Mouse (Mus musculus) lung, embryonic 14.5 days (tissue): Measurements from ENCODE around the gene Fbrsl1. TPM values are rescaled to one million over a fixed set of nuclear protein-coding genes. Genes with fewer than 3 reads are reported as not detected.

Experiments used
- ATAC-seq: fragments of 200-750 bp; cut with Nextera tagmentation; 2 replicates; pipeline ENCODE4 v1.8.0; 2017; ENCODE audit warnings: mild to moderate bottlenecking, moderate TSS enrichment, moderate library complexity; ENCODE audit not compliant: insufficient read depth
- DNase-seq: peaks from one replicate; pipeline ENCODE4 v3.0.0-alpha.2; 2015
- H3K27ac ChIP-seq: fragments of 300-500 bp; sonication (generic); 2 replicates; pipeline ENCODE4 v1.5.1; 2014; ENCODE audit warnings: low read depth, mild to moderate bottlenecking, moderate library complexity
- H3K27me3 ChIP-seq: fragments of 300-500 bp; sonication (generic); 2 replicates; pipeline ENCODE4 v1.6.1; 2014; ENCODE audit warnings: low read length, control low read depth; ENCODE audit not compliant: insufficient read depth
- H3K36me3 ChIP-seq: fragments of 300-500 bp; sonication (generic); 2 replicates; pipeline ENCODE4 v1.6.1; 2014; ENCODE audit warnings: control low read depth; ENCODE audit not compliant: insufficient read depth
- H3K4me1 ChIP-seq: fragments of 300-500 bp; sonication (generic); 2 replicates; pipeline ENCODE4 v1.6.1; 2014; ENCODE audit warnings: antibody characterized with exemption, control low read depth; ENCODE audit not compliant: insufficient read depth
- H3K4me2 ChIP-seq: fragments of 300-500 bp; sonication (generic); 2 replicates; pipeline ENCODE4 v1.6.1; 2014; ENCODE audit warnings: mild to moderate bottlenecking
- H3K4me3 ChIP-seq: fragments of 300-500 bp; sonication (generic); 2 replicates; pipeline ENCODE4 v1.5.1; 2014; ENCODE audit warnings: low read depth, low read length
- H3K9ac ChIP-seq: fragments of 300-500 bp; sonication (generic); 2 replicates; pipeline ENCODE4 v1.6.1; 2014
- H3K9me3 ChIP-seq: fragments of 300-500 bp; sonication (generic); 2 replicates; pipeline ENCODE4 v1.6.1; 2016; ENCODE audit warnings: low read depth, low read length, control low read depth
- CTCF ChIP-seq: IDR thresholded peaks from 2 replicates; pipeline ENCODE4 v1.5.1; 2016; ENCODE audit warnings: antibody characterized with exemption, low read depth
- WGBS: fragments of 180-500 bp; shearing (Covaris S2); extraction: QIAGEN DNeasy Blood & Tissue Kit; methylation state at CpG from one replicate; pipeline ENCODE4 v1.1.7; 2014; 5-methylcytosine and 5-hydroxymethylcytosine counted together
- polyA plus RNA-seq: library from polyadenylated mRNA; unstranded; fragments of >200 nt; fragmentation: Nextera tagmentation; extraction: Ambion mirVana; gene quantifications from 2 replicates; pipeline ENCODE4 v1.2.1, GENCODE M21; 2014

The Fbrsl1 gene
- polyA plus RNA-seq = 19.2 and 20.9 TPM in 2 replicates

DNA sequence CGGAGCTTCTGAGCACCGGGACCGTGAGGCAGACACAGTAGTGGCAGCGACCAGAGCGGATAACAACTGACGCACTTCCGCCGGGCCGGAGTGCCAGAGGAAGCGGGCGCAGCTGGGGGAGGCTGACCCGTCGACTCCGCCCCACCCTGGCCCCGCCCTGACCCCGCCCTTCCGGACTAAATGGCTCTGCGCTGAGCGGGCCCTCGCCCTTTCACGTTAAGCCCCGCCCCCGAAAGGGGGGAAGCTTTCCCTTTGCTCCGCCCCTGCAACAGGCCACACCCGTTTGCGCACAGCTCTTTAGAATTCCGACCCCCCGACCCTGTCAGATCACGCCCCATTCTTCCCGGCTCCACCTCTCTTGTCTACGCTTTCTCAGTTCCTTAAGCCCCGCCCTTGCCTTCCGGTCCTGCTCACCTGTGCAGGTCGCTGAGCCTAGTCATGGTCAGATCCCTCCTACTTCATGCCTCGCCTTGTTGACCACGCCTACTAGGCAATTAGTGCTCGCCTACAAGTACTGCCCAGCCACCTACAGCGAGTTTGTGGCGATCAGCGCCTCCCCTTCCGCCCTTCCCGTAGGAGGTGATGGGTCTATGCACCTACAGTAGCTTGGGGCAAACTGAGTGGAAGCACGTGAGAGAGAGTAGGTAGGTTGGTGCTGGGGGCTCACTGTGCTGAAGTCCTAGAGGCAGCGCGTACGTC, at the start of gene Fbrsl1:
Gene Fbrsl1, minus strand, starts transcription at position 68 of the 699 bp plus-strand sequence.
- WGBS = 1% methylated on average over 42 of the region's 46 CpGs
- H3K4me3 ChIP-seq = peak within 1 kb of the TSS; percentile 86
- H3K4me2 ChIP-seq = peak within 1 kb of the TSS; percentile 95
- DNase-seq = peak; percentile 99
- no peaks in the 10 kb centered on the region for H3K9me3 ChIP-seq
- peaks cover 7% of the 10 kb centered on the region for H3K4me1 ChIP-seq
- peak; percentile 97 for ATAC-seq
- no peaks in the 10 kb centered on the region for H3K27me3 ChIP-seq
- H3K9ac ChIP-seq = peak within 1 kb of the TSS; percentile 87
- H3K27ac ChIP-seq = peak within 1 kb of the TSS; percentile 80
- no peaks in the 10 kb centered on the region for H3K36me3 ChIP-seq
- no peak for TF ChIP-seq CTCF

DNA sequence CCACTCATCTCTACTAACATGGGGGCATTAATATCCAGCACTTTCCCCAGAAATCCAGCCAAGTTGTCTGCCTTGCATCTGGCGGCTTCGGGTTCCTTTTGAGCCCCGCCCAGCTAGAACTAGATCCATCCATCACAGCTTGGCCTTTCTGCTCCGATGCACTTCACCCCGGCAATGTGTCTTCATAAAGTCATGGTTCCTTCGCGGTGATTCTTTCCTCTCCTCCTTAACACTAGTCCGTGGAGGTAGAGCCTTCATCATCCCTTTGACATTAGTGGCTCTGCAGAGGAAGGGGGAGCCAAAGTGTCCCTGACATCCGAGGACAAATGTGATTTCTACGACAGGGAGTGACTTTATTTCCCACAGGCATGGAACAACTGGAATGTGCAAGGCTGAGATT, 49.8 kb upstream of the Fbrsl1 start:
- WGBS = 30% methylated on average over 10 of the region's 10 CpGs
- Histone ChIP-seq H3K4me3 (no peak overlapping the region), H3K9ac (no peak overlapping the region), H3K27me3 (no peaks in the 10 kb centered on the region), H3K4me2 (no peak overlapping the region), H3K4me1 (no peaks in the 10 kb centered on the region), H3K36me3 (no peaks in the 10 kb centered on the region), H3K27ac (no peak overlapping the region), H3K9me3 (no peaks in the 10 kb centered on the region)
- TF ChIP-seq CTCF = no peak
- no peak for DNase-seq
- ATAC-seq = no peak

GRCm38 (mm10) chr5:110497556-110497955, 49.3 kb upstream of the Fbrsl1 start:
- ATAC-seq (no peak), DNase-seq (no peak)
- TF ChIP-seq CTCF = no peak
- H3K4me1 ChIP-seq = no peaks in the 10 kb centered on the region
- no peaks in the 10 kb centered on the region for H3K27me3 ChIP-seq
- H3K4me2 ChIP-seq = no peak overlapping the region
- 68% methylated on average over 5 of the region's 5 CpGs for WGBS
- H3K36me3 ChIP-seq = no peaks in the 10 kb centered on the region
- H3K4me3 ChIP-seq = no peak overlapping the region
- no peaks in the 10 kb centered on the region for H3K9me3 ChIP-seq
- no peak overlapping the region for H3K27ac ChIP-seq
- H3K9ac ChIP-seq = no peak overlapping the region

GRCm38 (mm10) chr5:110495051-110495450, 46.7 kb upstream of the Fbrsl1 start:
- no peak overlapping the region for H3K27ac ChIP-seq
- no peak for TF ChIP-seq CTCF
- WGBS = 91% methylated on average over 6 of the region's 6 CpGs

GRCm38 (mm10) chr5:110494396-110494795, 46.1 kb upstream of the Fbrsl1 start:
- Histone ChIP-seq H3K9ac (no peak overlapping the region), H3K4me1 (no peaks in the 10 kb centered on the region), H3K27me3 (no peaks in the 10 kb centered on the region), H3K4me2 (no peak overlapping the region), H3K4me3 (no peak overlapping the region), H3K9me3 (no peaks in the 10 kb centered on the region), H3K36me3 (no peaks in the 10 kb centered on the region), H3K27ac (no peak overlapping the region)
- ATAC-seq (no peak), DNase-seq (no peak)
- no peak for TF ChIP-seq CTCF
- WGBS = 51% methylated on average over 4 of the region's 4 CpGs

More at GRCm38 (mm10) chr5:110495051-110495450, 46.7 kb upstream of the Fbrsl1 start:
- no peaks in the 10 kb centered on the region for H3K36me3 ChIP-seq
- H3K4me3 ChIP-seq = no peak overlapping the region
- H3K4me1 ChIP-seq = no peaks in the 10 kb centered on the region
- ATAC-seq (no peak), DNase-seq (no peak)
- no peak overlapping the region for H3K9ac ChIP-seq
- no peaks in the 10 kb centered on the region for H3K9me3 ChIP-seq
- H3K4me2 ChIP-seq = no peak overlapping the region
- no peaks in the 10 kb centered on the region for H3K27me3 ChIP-seq

- no peak overlapping the region for H3K27ac ChIP-seq
- peak; percentile 94 for TF ChIP-seq CTCF
- H3K4me2 ChIP-seq = no peak overlapping the region
- no peaks in the 10 kb centered on the region for H3K9me3 ChIP-seq
- no peak overlapping the region for H3K4me3 ChIP-seq
- DNase-seq = peak; percentile 87
- peak; percentile 56; the same call in 1 of the 2 replicates for ATAC-seq
- WGBS = 1% methylated on average over 4 of the region's 4 CpGs
- H3K27me3 ChIP-seq = no peaks in the 10 kb centered on the region
- H3K4me1 ChIP-seq = no peaks in the 10 kb centered on the region
- H3K9ac ChIP-seq = no peak overlapping the region
- H3K36me3 ChIP-seq = no peaks in the 10 kb centered on the region
These were observed 45.5 kb upstream of the Fbrsl1 start for GRCm38 (mm10) chr5:110493785-110494184.

DNA sequence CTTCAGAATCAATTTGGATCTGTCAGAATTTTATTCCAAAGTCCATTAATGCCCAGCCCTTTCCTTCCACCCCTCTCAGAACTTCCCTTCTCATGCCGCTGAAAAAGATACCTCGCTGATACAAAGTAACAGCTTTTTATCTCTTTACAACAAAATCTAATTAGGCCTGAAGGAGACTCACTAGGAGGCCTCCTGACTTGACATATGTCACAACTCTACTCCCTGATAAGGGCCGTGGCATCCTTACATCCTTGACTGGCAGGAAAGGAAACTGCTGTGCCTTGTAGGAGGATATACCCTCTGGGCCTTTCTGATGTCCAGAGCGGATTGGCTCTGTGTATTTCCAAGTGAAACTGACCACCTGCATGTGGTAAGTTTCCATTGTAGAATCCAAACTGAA, 41.3 kb upstream of the Fbrsl1 start:
- no peaks in the 10 kb centered on the region for H3K36me3 ChIP-seq
- WGBS = 20% methylated on average over 4 of the region's 4 CpGs
- no peak overlapping the region for H3K9ac ChIP-seq
- no peak overlapping the region for H3K4me2 ChIP-seq
- no peaks in the 10 kb centered on the region for H3K27me3 ChIP-seq
- no peak overlapping the region for H3K4me3 ChIP-seq
- no peaks in the 10 kb centered on the region for H3K4me1 ChIP-seq
- TF ChIP-seq CTCF = no peak
- H3K9me3 ChIP-seq = no peaks in the 10 kb centered on the region
- ATAC-seq = no peak
- DNase-seq = no peak
- no peak overlapping the region for H3K27ac ChIP-seq
